Mouse (Mus musculus) olfactory bulb, adult 2 months (tissue): Measurements from ENCODE around the gene Crebl2. TPM values are rescaled to one million over a fixed set of nuclear protein-coding genes. Genes with fewer than 3 reads are reported as not detected.

Source experiments
- H3K27ac ChIP-seq: fragments of 200-500 bp; 2 replicates; pipeline ENCODE4 v1.5.1; 2012; ENCODE audit warnings: low read depth, low read length; ENCODE audit not compliant: insufficient read depth
- H3K4me1 ChIP-seq: fragments of 200-500 bp; 2 replicates; pipeline ENCODE4 v1.6.1; 2012; ENCODE audit warnings: low read length; ENCODE audit not compliant: control insufficient read depth, insufficient read depth
- H3K4me3 ChIP-seq: fragments of 200-500 bp; 2 replicates; pipeline ENCODE4 v1.5.1; 2012; ENCODE audit warnings: mild to moderate bottlenecking, low read depth, low read length, moderate library complexity; ENCODE audit not compliant: insufficient read depth
- CTCF ChIP-seq: fragments of 200-500 bp; IDR thresholded peaks from 2 replicates; pipeline ENCODE4 v1.5.1; 2012; ENCODE audit warnings: low read depth, mild to moderate bottlenecking, low read length, moderate library complexity; ENCODE audit not compliant: insufficient read depth
- POLR2A ChIP-seq: fragments of 200-500 bp; IDR thresholded peaks from 2 replicates; pipeline ENCODE4 v1.6.1; 2012; ENCODE audit warnings: mild to moderate bottlenecking, low read depth, low read length, moderate library complexity; ENCODE audit not compliant: insufficient read depth
- WGBS: fragments of 180-500 bp; shearing (Covaris S2); methylation state at CpG from one replicate; pipeline ENCODE4 v1.1.7; 2018; 5-methylcytosine and 5-hydroxymethylcytosine counted together
- polyA plus RNA-seq: library from polyadenylated mRNA; stranded (reverse); fragments of >200 nt; gene quantifications from 2 replicates; pipeline ENCODE4 v1.2.4, GENCODE M21; 2012; ENCODE audit warnings: low replicate concordance; ENCODE audit not compliant: missing spikeins, insufficient read depth, insufficient read length

Crebl2 gene
- polyA plus RNA-seq, 1 experiment = not detected

GRCm38 (mm10) chr6:134905811-134906210, 75.9 kb downstream of the Crebl2 start:
- no peak for TF ChIP-seq CTCF
- no peak for TF ChIP-seq POLR2A
- no peak overlapping the region for H3K27ac ChIP-seq
- H3K4me3 ChIP-seq = no peak overlapping the region
- H3K4me1 ChIP-seq = no peaks in the 10 kb centered on the region
- WGBS = 83% methylated on average over 1 of the region's 1 CpGs

Other genes starting within 250 kb of the Crebl2 start
- gene Mansc1, start 197.7 kb upstream of the Crebl2 start, polyA plus RNA-seq = not detected in 2 replicates
- gene Borcs5, start 190.6 kb upstream of the Crebl2 start, polyA plus RNA-seq = not detected in 2 replicates
- not detected in 2 replicates for gene Dusp16, start 37.5 kb upstream of the Crebl2 start, polyA plus RNA-seq
- not detected in 2 replicates for gene Gpr19, start 68.4 kb downstream of the Crebl2 start, polyA plus RNA-seq
- 69.9 TPM in 1 of 2 replicates, not detected in the other for gene Cdkn1b, start 90.2 kb downstream of the Crebl2 start, polyA plus RNA-seq
- not detected in 2 replicates for gene Apold1, start 151.6 kb downstream of the Crebl2 start, polyA plus RNA-seq
- gene Ddx47, start 181.5 kb downstream of the Crebl2 start, polyA plus RNA-seq = not detected in 2 replicates
- gene Gprc5a, start 235.5 kb downstream of the Crebl2 start, polyA plus RNA-seq = not detected in 2 replicates